Mouse (Mus musculus): ENCODE measurements at regions not wholly inside any gene's neighbourhood (a gene's known extent, or its start where the extent isn't known, plus 50 kb on each side); places are given as distances from the start of the nearest gene placed in this dataset.
A peak's percentile ranks its signal among the peaks of the same experiment; 100 is the strongest.

GRCm38 (mm10) chr15:18360256-18360655 lies 458.5 kb upstream of the Cdh10 start:
- no peak overlapping the region for H3K4me3 ChIP-seq
- H3K27ac ChIP-seq: no peak overlapping the region
- H3K36me3 ChIP-seq: no peaks in the 10 kb centered on the region
- H3K9ac ChIP-seq: no peak overlapping the region
- no peaks in the 10 kb centered on the region for H3K4me1 ChIP-seq
- no peaks in the 10 kb centered on the region for H3K9me3 ChIP-seq
- H3K4me2 ChIP-seq (replicated peaks): no peak overlapping the region
- H3K27me3 ChIP-seq (replicated peaks): no peaks in the 10 kb centered on the region
- 82% methylated on average over 4 of the region's 4 CpGs for WGBS
- ATAC-seq (ENCODE audit: low FRiP score, low read depth): no peak

- no peak overlapping the region for H3K4me2 ChIP-seq (replicated peaks)
- no peaks in the 10 kb centered on the region for H3K27me3 ChIP-seq (replicated peaks)
- ATAC-seq (ENCODE audit: low FRiP score, low read depth): no peak
- WGBS: 61% methylated on average over 2 of the region's 2 CpGs
- no peak overlapping the region for H3K4me3 ChIP-seq
- H3K4me1 ChIP-seq: no peaks in the 10 kb centered on the region
- H3K9me3 ChIP-seq: no peaks in the 10 kb centered on the region
- no peaks in the 10 kb centered on the region for H3K36me3 ChIP-seq
- no peak overlapping the region for H3K27ac ChIP-seq
- no peak overlapping the region for H3K9ac ChIP-seq
Observed at GRCm38 (mm10) chr15:18399724-18400123, 419.0 kb upstream of the Cdh10 start.

- no peak overlapping the region for H3K9ac ChIP-seq
- no peak for ATAC-seq (ENCODE audit: low FRiP score, low read depth)
Observed at GRCm38 (mm10) chr15:18400257-18400846, 418.4 kb upstream of the Cdh10 start.

GRCm38 (mm10) chr15:18432705-18433104 lies 386.0 kb upstream of the Cdh10 start:
- WGBS: 95% methylated on average over 5 of the region's 5 CpGs
- Histone ChIP-seq H3K9me3 (no peaks in the 10 kb centered on the region), H3K9ac (no peak overlapping the region), H3K4me1 (no peaks in the 10 kb centered on the region), H3K36me3 (no peaks in the 10 kb centered on the region), H3K27ac (no peak overlapping the region), H3K27me3 (replicated peaks) (no peaks in the 10 kb centered on the region), H3K4me2 (replicated peaks) (no peak overlapping the region), H3K4me3 (no peak overlapping the region)
- no peak for ATAC-seq (ENCODE audit: low FRiP score, low read depth)

More at GRCm38 (mm10) chr15:18400257-18400846, 418.4 kb upstream of the Cdh10 start:
- H3K27ac ChIP-seq: no peak overlapping the region
- H3K4me3 ChIP-seq: no peak overlapping the region
- 73% methylated on average over 3 of the region's 3 CpGs for WGBS
- H3K27me3 ChIP-seq (replicated peaks): no peaks in the 10 kb centered on the region
- H3K4me2 ChIP-seq (replicated peaks): no peak overlapping the region
- H3K9me3 ChIP-seq: no peaks in the 10 kb centered on the region
- no peaks in the 10 kb centered on the region for H3K4me1 ChIP-seq
- H3K36me3 ChIP-seq: no peaks in the 10 kb centered on the region

- Histone ChIP-seq H3K9me3 (no peaks in the 10 kb centered on the region), H3K4me1 (no peaks in the 10 kb centered on the region), H3K36me3 (no peaks in the 10 kb centered on the region), H3K27ac (no peak overlapping the region), H3K4me3 (no peak overlapping the region), H3K4me2 (replicated peaks) (no peak overlapping the region), H3K27me3 (replicated peaks) (no peaks in the 10 kb centered on the region), H3K9ac (no peak overlapping the region)
- ATAC-seq (ENCODE audit: low FRiP score, low read depth): no peak
Observed at GRCm38 (mm10) chr15:18453801-18454200, 364.9 kb upstream of the Cdh10 start.

GRCm38 (mm10) chr15:18482385-18482784 lies 336.4 kb upstream of the Cdh10 start:
- Histone ChIP-seq H3K4me3 (no peak overlapping the region), H3K27me3 (replicated peaks) (no peaks in the 10 kb centered on the region), H3K4me1 (no peaks in the 10 kb centered on the region), H3K27ac (no peak overlapping the region), H3K36me3 (no peaks in the 10 kb centered on the region), H3K9me3 (no peaks in the 10 kb centered on the region), H3K4me2 (replicated peaks) (no peak overlapping the region), H3K9ac (no peak overlapping the region)
- ATAC-seq (ENCODE audit: low FRiP score, low read depth): no peak
- WGBS: 76% methylated on average over 4 of the region's 4 CpGs

GRCm38 (mm10) chr15:18511606-18512005 lies 307.1 kb upstream of the Cdh10 start:
- Histone ChIP-seq H3K4me3 (no peak overlapping the region), H3K9me3 (no peaks in the 10 kb centered on the region), H3K9ac (no peak overlapping the region), H3K27ac (no peak overlapping the region), H3K4me2 (replicated peaks) (no peak overlapping the region), H3K4me1 (no peaks in the 10 kb centered on the region), H3K36me3 (no peaks in the 10 kb centered on the region), H3K27me3 (replicated peaks) (no peaks in the 10 kb centered on the region)
- 87% methylated on average over 1 of the region's 1 CpGs for WGBS
- ATAC-seq (ENCODE audit: low FRiP score, low read depth): no peak

GRCm38 (mm10) chr15:18517701-18518100 lies 301.0 kb upstream of the Cdh10 start:
- 76% methylated on average over 2 of the region's 2 CpGs for WGBS
- Histone ChIP-seq H3K9me3 (no peaks in the 10 kb centered on the region), H3K9ac (no peak overlapping the region), H3K4me2 (replicated peaks) (no peak overlapping the region), H3K36me3 (no peaks in the 10 kb centered on the region), H3K4me3 (no peak overlapping the region), H3K4me1 (no peaks in the 10 kb centered on the region), H3K27me3 (replicated peaks) (no peaks in the 10 kb centered on the region), H3K27ac (no peak overlapping the region)
- no peak for ATAC-seq (ENCODE audit: low FRiP score, low read depth)

- no peak overlapping the region for H3K4me2 ChIP-seq (replicated peaks)
- H3K36me3 ChIP-seq: no peaks in the 10 kb centered on the region
- H3K9ac ChIP-seq: no peak overlapping the region
- no peak overlapping the region for H3K27ac ChIP-seq
- 43% methylated on average over 1 of the region's 1 CpGs for WGBS
- ATAC-seq (ENCODE audit: low FRiP score, low read depth): peak; percentile 75
- H3K27me3 ChIP-seq (replicated peaks): no peaks in the 10 kb centered on the region
- no peak overlapping the region for H3K4me3 ChIP-seq
- H3K9me3 ChIP-seq: no peaks in the 10 kb centered on the region
- H3K4me1 ChIP-seq: no peaks in the 10 kb centered on the region
Observed at GRCm38 (mm10) chr15:18556457-18556856, 262.3 kb upstream of the Cdh10 start.

Measured in neural tube, embryonic 12.5 days (tissue).